Comparison of ENCODE assay signal across 21 mouse cellular contexts in genomic region chr5:32001771-32002170, GRCm38 (mm10).
DNase-seq lines count a peak whose midpoint lies in the region; ATAC-seq and TF ChIP-seq lines count a peak whose summit lies in the region.
"Had no signal": no experiment of that assay in that cellular context is flagged by ENCODE, and none has a peak within 500 bp of the region (broad histone marks: within the 10 kb centered on the region; RNA-seq: fewer than 3 reads in every experiment).

No protein-coding gene starts in this region.

- DNase-seq in adrenal gland, adult 2 months = peak; percentile 74
- no peak for DNase-seq in adrenal gland, postnatal 4 days (ENCODE audit: low spot score in 2 of 2)
- no peak for DNase-seq in layer of hippocampus, adult 2 months (ENCODE audit: low spot score in 2 of 2)
- DNase-seq in layer of hippocampus, adult 9-11 months = no peak
- DNase-seq in adrenal gland, postnatal 14 days = peak; percentile 56
- no peak for DNase-seq in stomach, postnatal 0 days (ENCODE audit: low spot score)
- DNase-seq in right cerebral cortex, postnatal 25 days = no peak
- DNase-seq in gastrocnemius, postnatal 36 days = no peak
- DNase-seq: cerebellum, adult 11-12 months; cerebellum, adult 9-10 months; cerebellum, postnatal 36 days; gastrocnemius, postnatal 10 days; heart, postnatal 10 days; kidney, adult 2 months had no signal

- ATAC-seq in stomach, postnatal 0 days (ENCODE audit: low FRiP score, low TSS enrichment) = no peak
- ATAC-seq: activated CD4-positive, CD25-positive, alpha-beta regulatory T cell, adult 4 months; forebrain, embryonic 15.5 days; hindbrain, postnatal 0 days; Patski had no signal

- H3K4me1 ChIP-seq in stomach, postnatal 0 days (replicated peaks; ENCODE audit: control insufficient read depth, insufficient read depth) = peaks cover 3% of the 10 kb centered on the region; the same call in 1 of the 2 replicates
- H3K4me1 ChIP-seq: forebrain, embryonic 15.5 days; hindbrain, embryonic 13.5 days had no signal

- no peaks in the 10 kb centered on the region for H3K9me3 ChIP-seq in stomach, postnatal 0 days (ENCODE audit: control insufficient read depth, low read length)
- H3K9me3 ChIP-seq: embryonic facial prominence, embryonic 10.5 days; forebrain, embryonic 15.5 days; hindbrain, embryonic 13.5 days had no signal

- peak overlapping the region; percentile 44; the same call in 1 of the 2 replicates for H3K27ac ChIP-seq in layer of hippocampus, adult 2 months
- 0 out of 2 replicates have a peak overlapping the region, but pooled peaks have one; percentile 14 for H3K27ac ChIP-seq in stomach, postnatal 0 days (replicated peaks)
- H3K27ac ChIP-seq: embryonic facial prominence, embryonic 10.5 days; forebrain, embryonic 15.5 days; hindbrain, embryonic 13.5 days; hindbrain, postnatal 0 days had no signal

- no peak overlapping the region for H3K9ac ChIP-seq in stomach, postnatal 0 days (ENCODE audit: low read length)
- H3K9ac ChIP-seq: forebrain, embryonic 15.5 days; hindbrain, embryonic 13.5 days had no signal

- TF ChIP-seq CTCF in layer of hippocampus, adult 2 months (conservative IDR thresholded peaks at IDR 0.05) = no peak
- TF ChIP-seq CTCF in stomach, postnatal 0 days (IDR thresholded peaks at IDR 0.05; ENCODE audit: low read depth) = no peak

- H3K4me3 ChIP-seq in layer of hippocampus, adult 2 months = no peak overlapping the region
- H3K4me3 ChIP-seq in stomach, postnatal 0 days (ENCODE audit: low read depth, low read length) = no peak overlapping the region
- H3K4me3 ChIP-seq: embryonic facial prominence, embryonic 10.5 days; erythroblast, embryonic 14.5 days; forebrain, embryonic 15.5 days; hindbrain, embryonic 13.5 days had no signal

- no peak for TF ChIP-seq EP300 in stomach, postnatal 0 days (optimal IDR thresholded peaks at IDR 0.05)

- no peak overlapping the region for H3K4me2 ChIP-seq in stomach, postnatal 0 days (replicated peaks; ENCODE audit: low read depth)
- H3K4me2 ChIP-seq: forebrain, embryonic 15.5 days; hindbrain, embryonic 13.5 days had no signal

- intact Hi-C loops in gastrocnemius, postnatal 36 days (cut with DNase I) = no loop called here

- H3K36me3 ChIP-seq in stomach, postnatal 0 days (ENCODE audit: control insufficient read depth, insufficient read depth, low read length) = no peaks in the 10 kb centered on the region
- H3K36me3 ChIP-seq: embryonic facial prominence, embryonic 10.5 days; forebrain, embryonic 15.5 days; hindbrain, embryonic 13.5 days had no signal

- H3K27me3 ChIP-seq in stomach, postnatal 0 days (ENCODE audit: control insufficient read depth, insufficient read depth, low read length) = no peaks in the 10 kb centered on the region
- H3K27me3 ChIP-seq: forebrain, embryonic 15.5 days; hindbrain, embryonic 13.5 days; Patski had no signal

- 19% methylated on average over 3 of the region's 3 CpGs for WGBS in stomach, postnatal 0 days

Comparison
In these comparisons a context has a peak if more than half of its experiments do, and no peak if none do; other contexts are left out.
1. DNase-seq: peak in adrenal gland, adult 2 months (single experiment) and adrenal gland, postnatal 14 days (single experiment); none in adrenal gland, postnatal 4 days (0 of 2), layer of hippocampus, adult 2 months (0 of 2), layer of hippocampus, adult 9-11 months (single experiment), stomach, postnatal 0 days (single experiment), right cerebral cortex, postnatal 25 days (single experiment) and gastrocnemius, postnatal 36 days (0 of 2).